Mouse (Mus musculus) hindbrain, embryonic 11.5 days (tissue): ENCODE results near the gene Nmu. TPM values are rescaled to one million over a fixed set of nuclear protein-coding genes. Genes with fewer than 3 reads are reported as not detected.

Source experiments
- ATAC-seq: fragments of 200-750 bp; cut with Nextera tagmentation; 2 replicates; pipeline ENCODE4 v1.8.0; 2017; ENCODE audit warnings: mild to moderate bottlenecking, moderate TSS enrichment, moderate library complexity; ENCODE audit not compliant: low FRiP score
- DNase-seq: peaks from one replicate; pipeline ENCODE4 v3.0.0-alpha.2; 2015; ENCODE audit warnings: low spot score
- H3K27ac ChIP-seq: fragments of 300-500 bp; sonication (generic); 2 replicates; pipeline ENCODE4 v1.5.1; 2014; ENCODE audit warnings: mild to moderate bottlenecking, low read depth, low read length
- H3K27me3 ChIP-seq: fragments of 300-500 bp; sonication (generic); 2 replicates; pipeline ENCODE4 v1.6.1; 2014; ENCODE audit warnings: mild to moderate bottlenecking, low read length, moderate library complexity, mixed read lengths; ENCODE audit not compliant: control insufficient read depth, insufficient read depth
- H3K36me3 ChIP-seq: fragments of 300-500 bp; sonication (generic); 2 replicates; pipeline ENCODE4 v1.6.1; 2014; ENCODE audit warnings: mild to moderate bottlenecking, low read length, moderate library complexity, mixed read lengths; ENCODE audit not compliant: control insufficient read depth, insufficient read depth
- H3K4me1 ChIP-seq: fragments of 300-500 bp; sonication (generic); replicated peaks from 2 replicates; pipeline ENCODE4 v1.6.1; 2014; ENCODE audit warnings: low read length, mixed read lengths; ENCODE audit not compliant: control insufficient read depth, insufficient read depth
- H3K4me2 ChIP-seq: fragments of 300-500 bp; sonication (generic); replicated peaks from 2 replicates; pipeline ENCODE4 v1.6.1; 2014; ENCODE audit warnings: mild to moderate bottlenecking, low read depth, low read length
- H3K4me3 ChIP-seq: fragments of 300-500 bp; sonication (generic); 2 replicates; pipeline ENCODE4 v1.5.1; 2014; ENCODE audit warnings: low read depth, low read length
- H3K9ac ChIP-seq: fragments of 300-500 bp; sonication (generic); 2 replicates; pipeline ENCODE4 v1.6.1; 2014; ENCODE audit warnings: low read depth, low read length
- H3K9me3 ChIP-seq: fragments of 300-500 bp; sonication (generic); 2 replicates; pipeline ENCODE4 v1.6.1; 2016; ENCODE audit warnings: low read length; ENCODE audit not compliant: control insufficient read depth
- WGBS: fragments of 180-500 bp; shearing (Covaris S2); extraction: QIAGEN DNeasy Blood & Tissue Kit; methylation state at CpG from one replicate; pipeline ENCODE4 v1.1.7; 2014; 5-methylcytosine and 5-hydroxymethylcytosine counted together
- polyA plus RNA-seq: library from polyadenylated mRNA; unstranded; fragments of >200 nt; fragmentation: Nextera tagmentation; extraction: Ambion mirVana; gene quantifications from 2 replicates; pipeline ENCODE4 v1.2.1, GENCODE M21; 2014

Gene Nmu
- polyA plus RNA-seq, 1 experiment from 2014 or later, result not detected

- no peak for ATAC-seq
- WGBS, result 93% methylated on average over 1 of the region's 1 CpGs
- H3K4me1 ChIP-seq, result no peaks in the 10 kb centered on the region
- no peak for DNase-seq
- H3K27me3 ChIP-seq, result no peaks in the 10 kb centered on the region
- H3K27ac ChIP-seq, result no peak overlapping the region
- H3K4me2 ChIP-seq, result no peak overlapping the region
- H3K36me3 ChIP-seq, result no peaks in the 10 kb centered on the region
- no peaks in the 10 kb centered on the region for H3K9me3 ChIP-seq
- no peak overlapping the region for H3K4me3 ChIP-seq
- H3K9ac ChIP-seq, result no peak overlapping the region
Measured at GRCm38 (mm10) chr5:76283890-76284289, 79.7 kb downstream of the Nmu start.

Other genes with a start within 250 kb of the Nmu start
- 16.1 and 16.7 TPM in 2 replicates for gene Srd5a3, start 223.5 kb downstream of the Nmu start, polyA plus RNA-seq
- gene Tmem165, start 179.9 kb downstream of the Nmu start, polyA plus RNA-seq, result 97.0 and 105 TPM in 2 replicates
- gene Clock, start 59.0 kb downstream of the Nmu start, polyA plus RNA-seq, result 13.9 and 16.6 TPM in 2 replicates
- not detected in 2 replicates for gene Pdcl2, start 32.6 kb downstream of the Nmu start, polyA plus RNA-seq
- gene Gm7271, start 120.3 kb upstream of the Nmu start, polyA plus RNA-seq, result 1.6 and 7.1 TPM in 2 replicates
- 53.6 and 60.7 TPM in 2 replicates for gene Exoc1, start 165.5 kb upstream of the Nmu start, polyA plus RNA-seq
- gene Cep135, start 224.9 kb upstream of the Nmu start, polyA plus RNA-seq, result 10.5 and 11.1 TPM in 2 replicates